Mouse (Mus musculus): ENCODE results near the gene Nrxn2.

Gene Nrxn2

DNA sequence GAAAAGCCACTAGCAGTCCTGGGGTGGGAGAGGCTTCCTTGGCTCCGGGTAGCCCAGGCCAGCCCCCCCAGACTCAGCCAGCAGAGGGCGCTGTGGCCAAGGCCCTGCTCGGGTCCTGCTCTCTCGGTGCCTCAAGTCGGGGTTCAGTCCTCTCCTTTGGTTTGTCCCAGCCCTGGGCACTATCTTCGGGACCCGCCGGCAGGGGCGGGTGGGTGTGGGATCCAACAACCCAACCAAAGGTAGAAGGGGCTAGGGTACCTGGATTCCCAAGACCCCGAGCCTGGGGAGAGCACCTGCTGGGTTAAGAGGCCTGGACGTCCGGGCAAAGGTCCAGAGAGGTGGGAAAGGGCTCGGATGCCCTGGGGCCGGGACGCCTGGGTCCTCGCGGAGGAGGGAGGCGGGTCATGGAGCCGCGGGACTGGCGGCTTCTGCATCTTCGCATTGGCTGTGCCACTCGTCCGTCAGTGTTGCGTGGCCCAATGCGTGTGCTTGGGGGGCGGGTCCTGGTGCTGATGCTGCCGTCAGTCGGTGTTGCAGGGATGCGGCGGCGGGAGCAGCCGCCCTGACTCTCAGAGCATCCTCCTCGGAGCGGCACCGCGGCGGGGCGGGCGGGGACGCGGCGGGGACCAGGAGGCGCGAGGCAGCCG, at the start of gene Nrxn2:
Nrxn2 (plus strand) TSS at position 499 of the 647 bp plus-strand sequence.
- DNase-seq, result peak; percentile 94

DNA sequence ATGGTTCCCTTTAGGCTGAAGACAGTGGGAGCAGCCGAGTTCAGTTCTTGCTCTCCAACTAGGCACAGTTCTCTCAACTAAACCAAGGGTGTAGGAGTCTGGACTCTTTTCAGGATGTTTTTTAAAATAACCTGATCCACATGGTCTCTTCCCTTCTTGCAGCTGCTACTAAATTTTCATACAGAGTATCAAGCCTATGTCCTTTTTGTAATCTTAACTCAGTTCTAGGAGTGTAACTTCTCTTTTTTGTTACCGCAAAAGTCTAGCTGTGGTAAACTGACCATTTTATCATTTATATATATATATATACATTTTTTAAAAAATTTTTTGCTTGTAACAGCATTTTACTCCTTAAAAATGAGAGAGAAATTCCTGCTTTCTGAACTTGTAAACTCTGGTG, 48.4 kb upstream of the Nrxn2 start:
- no peak for DNase-seq

DNA sequence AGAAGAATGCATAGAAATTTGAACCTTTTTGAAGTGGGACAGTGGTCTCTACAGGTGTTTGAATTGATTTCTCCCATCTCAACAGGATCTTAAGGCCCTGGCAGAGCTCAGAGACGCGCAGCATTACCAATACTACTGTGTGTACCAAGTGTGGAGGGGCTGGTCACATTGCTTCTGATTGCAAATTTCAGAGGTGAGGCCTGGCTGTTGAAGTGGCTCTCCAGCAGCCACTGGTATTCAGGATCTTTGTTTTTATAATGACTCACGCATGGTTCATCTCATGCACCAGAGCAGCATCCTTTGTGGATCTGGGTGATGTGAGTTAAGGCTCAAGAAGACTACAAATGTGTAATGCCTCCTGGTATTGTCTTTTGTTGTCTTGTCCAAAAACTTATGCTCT, 46.1 kb upstream of the Nrxn2 start:
- no peak for DNase-seq

DNA sequence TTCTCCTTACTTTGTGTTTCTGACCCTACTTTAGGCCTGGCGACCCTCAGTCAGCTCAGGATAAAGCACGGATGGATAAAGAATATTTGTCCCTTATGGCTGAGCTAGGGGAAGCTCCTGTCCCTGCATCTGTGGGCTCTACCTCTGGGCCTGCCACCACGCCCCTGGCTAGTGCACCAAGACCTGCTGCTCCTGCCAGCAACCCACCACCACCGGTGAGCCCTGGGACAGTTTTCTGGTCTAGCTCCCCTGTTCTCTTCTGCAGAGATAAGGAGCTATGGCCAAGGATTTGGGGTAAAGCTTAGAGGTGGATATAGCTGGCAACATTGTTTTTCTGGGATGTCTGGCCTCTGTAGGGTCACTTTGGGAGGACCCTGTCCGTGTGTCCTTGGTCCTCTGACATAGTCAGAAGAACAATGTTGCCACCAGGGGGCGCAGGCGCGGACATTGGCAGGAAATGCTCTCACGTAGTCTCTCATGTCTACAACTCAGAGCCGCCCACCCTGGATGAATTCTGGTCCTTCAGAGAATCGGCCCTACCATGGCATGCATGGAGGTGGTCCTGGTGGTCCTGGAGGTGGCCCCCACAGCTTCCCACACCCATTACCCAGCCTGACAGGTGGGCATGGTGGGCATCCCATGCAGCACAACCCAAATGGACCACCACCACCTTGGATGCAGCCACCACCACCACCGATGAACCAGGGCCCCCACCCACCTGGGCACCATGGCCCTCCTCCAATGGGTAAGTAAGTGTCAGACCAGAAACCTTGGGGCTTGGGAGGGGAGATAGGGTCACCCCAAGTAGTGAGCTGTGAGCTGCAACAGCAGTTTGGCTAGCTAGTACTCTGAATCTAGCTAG, 44.8 kb upstream of the Nrxn2 start:
- DNase-seq, result peak; percentile 93

DNA sequence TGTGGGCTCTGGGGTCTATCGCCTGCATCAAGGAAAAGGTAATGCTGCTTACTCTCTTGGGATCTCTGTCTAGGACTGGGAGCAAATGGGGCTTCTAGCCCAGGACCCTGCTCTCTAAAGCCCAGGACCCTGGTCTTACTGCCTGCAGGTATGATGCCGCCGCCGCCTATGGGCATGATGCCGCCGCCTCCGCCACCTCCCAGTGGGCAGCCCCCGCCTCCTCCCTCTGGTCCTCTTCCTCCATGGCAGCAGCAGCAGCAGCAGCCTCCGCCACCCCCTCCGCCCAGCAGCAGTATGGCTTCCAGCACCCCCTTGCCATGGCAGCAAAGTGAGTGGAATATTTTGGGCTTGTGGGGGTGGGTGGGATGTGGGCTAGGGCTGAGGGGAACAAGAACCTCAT, 44.0 kb upstream of the Nrxn2 start:
- DNase-seq, result no peak

DNA sequence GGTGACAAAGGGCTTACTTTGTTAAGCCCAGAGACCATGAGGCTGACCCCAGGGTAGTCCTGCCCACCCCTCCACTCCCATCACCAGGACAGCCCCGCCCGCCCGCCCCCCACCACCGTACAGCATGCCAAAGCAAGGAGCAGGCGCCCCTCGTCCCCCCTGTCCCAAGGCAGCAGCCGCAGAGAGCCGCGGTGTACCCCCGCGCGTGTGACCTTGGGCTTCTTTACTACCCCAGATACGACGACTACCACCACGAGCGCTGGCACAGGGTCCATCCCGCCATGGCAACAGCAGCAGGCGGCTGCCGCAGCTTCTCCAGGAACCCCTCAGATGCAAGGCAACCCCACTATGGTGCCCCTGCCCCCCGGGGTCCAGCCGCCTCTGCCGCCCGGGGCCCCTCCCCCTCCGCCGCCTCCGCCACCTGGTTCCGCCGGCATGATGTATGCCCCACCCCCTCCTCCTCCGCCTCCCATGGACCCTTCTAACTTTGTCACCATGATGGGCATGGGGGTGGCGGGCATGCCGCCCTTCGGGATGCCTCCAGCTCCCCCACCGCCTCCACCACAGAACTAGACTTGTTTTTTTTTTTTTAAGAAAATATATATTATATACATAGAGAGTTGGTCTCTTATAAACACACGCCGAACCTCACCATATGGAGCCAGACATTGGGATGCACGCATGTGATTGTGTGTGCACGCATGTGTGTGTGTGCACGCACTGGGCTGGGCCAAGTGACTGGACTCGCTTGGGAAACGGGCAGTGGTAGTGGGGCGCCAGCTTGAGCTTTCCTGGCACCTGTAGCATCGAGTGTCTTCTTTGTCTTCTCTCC, 42.9 kb upstream of the Nrxn2 start:
- no peak for DNase-seq

GRCm38 (mm10) chr19:6376255-6376564, 42.3 kb upstream of the Nrxn2 start:
- peak; percentile 77 for DNase-seq

DNA sequence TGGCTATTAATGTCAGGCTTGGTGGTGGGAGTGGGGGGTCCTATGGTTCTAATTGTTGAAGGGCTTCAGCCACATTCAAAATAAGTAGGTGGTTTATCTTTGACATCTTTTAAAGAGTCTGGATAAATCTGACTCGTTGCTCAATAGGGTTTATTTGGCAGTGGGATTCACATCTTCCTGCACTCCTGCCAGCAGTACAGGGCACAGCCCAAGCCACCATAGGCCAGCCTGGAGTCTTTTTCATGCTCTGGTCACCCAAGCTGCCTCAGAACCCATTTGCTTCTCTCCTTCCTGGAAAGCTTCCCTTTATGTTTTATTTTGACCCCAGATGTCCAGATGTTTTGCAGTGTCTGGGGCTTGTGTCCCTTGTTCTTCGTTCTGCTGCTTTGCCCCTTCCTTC, 41.9 kb upstream of the Nrxn2 start:
- DNase-seq, result no peak

DNA sequence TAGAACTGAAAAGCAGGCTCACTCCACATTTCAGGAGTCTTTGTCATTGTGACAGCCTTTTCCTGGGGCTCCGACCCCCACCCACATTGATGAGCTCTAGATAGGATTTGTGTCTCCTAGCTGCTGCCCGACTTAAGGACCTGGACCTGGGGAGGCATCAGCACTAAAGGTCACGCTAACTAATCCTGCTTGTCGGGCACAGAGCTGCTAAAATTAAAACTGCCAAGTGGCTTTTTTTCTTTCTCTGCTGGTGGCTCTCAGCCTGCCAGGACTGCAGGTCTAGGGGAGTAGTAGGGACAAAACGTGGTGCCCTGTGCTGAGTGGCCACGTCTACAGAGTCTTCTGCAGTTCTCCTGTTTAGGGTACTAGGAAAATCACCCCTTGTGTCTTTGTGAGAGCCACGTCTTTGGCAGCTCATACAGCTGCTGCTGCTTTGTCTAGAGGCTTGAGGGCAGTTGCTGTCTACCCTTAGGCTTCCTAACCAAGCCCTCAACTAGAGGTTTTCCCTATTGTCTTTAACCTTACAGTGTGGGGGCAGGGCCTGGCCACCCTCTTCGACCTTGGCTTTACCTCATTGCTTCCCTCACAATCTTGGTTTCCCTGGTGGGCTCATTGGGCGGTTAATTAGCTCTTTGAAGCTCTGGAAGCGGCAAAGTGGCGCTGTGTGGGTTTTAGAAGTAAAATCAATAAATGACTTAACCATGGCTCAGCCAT, 41.0 kb upstream of the Nrxn2 start:
- DNase-seq, result no peak

- no peak for DNase-seq
Observed at GRCm38 (mm10) chr19:6380411-6381166, 37.9 kb upstream of the Nrxn2 start.

GRCm38 (mm10) chr19:6381238-6381637, 37.3 kb upstream of the Nrxn2 start:
- no peak for DNase-seq

DNA sequence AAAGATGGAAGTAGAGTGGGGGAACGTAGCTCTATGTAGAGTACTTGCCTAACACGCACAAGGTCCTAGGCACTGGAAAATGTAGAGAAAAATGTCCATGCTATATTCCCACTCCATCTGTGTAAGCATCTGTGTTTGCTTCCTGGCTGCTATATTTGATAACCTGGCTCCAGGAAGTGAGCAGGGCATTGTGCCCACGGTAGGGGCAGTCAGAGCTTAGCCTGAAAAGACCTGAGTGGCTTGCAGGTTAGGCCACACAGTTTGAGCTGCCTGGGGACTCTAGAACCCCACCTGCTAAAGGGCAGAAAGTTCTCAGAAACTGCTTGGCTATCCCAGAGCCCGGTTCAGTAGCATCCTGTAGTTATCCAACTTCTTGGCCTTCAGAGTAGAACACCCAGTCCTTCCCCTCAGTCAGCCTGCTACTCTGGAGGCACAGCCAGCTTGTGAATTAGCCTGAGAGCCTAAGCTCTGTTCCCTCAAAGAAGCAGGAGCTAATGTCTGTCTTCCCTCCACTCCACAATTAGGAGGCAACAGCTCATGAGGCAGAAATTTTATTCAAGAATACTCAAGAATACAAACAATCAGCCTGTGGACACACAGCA, 36.1 kb upstream of the Nrxn2 start:
- no peak for DNase-seq

- no peak for DNase-seq
Observed at GRCm38 (mm10) chr19:6383470-6383869, 35.1 kb upstream of the Nrxn2 start.

GRCm38 (mm10) chr19:6384128-6384527, 34.4 kb upstream of the Nrxn2 start, which contains the start of gene Pygm:
Gene Pygm (plus strand): TSS chr19:6384399.
- DNase-seq, result peak; percentile 62

GRCm38 (mm10) chr19:6384954-6385353, 33.6 kb upstream of the Nrxn2 start:
- DNase-seq, result no peak

- DNase-seq, result no peak
Observed at GRCm38 (mm10) chr19:6385419-6385818, 33.1 kb upstream of the Nrxn2 start.

DNA sequence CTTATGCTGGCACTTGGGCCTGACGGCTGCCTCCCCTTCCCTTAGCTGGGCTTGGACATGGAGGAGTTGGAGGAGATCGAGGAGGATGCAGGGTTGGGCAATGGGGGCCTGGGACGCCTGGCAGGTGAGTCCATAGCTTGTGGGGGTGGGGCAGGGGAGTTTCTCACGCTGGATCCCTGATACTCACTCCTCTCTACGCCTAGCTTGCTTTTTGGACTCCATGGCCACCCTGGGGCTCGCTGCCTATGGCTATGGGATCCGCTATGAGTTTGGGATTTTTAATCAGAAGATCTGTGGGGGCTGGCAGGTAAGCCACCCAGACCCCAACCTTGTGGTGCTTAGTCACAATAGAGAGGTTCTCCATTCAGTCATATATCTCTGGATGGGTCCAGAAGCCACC, 32.7 kb upstream of the Nrxn2 start:
- no peak for DNase-seq

GRCm38 (mm10) chr19:6386234-6386633, 32.3 kb upstream of the Nrxn2 start:
- DNase-seq, result no peak

DNA sequence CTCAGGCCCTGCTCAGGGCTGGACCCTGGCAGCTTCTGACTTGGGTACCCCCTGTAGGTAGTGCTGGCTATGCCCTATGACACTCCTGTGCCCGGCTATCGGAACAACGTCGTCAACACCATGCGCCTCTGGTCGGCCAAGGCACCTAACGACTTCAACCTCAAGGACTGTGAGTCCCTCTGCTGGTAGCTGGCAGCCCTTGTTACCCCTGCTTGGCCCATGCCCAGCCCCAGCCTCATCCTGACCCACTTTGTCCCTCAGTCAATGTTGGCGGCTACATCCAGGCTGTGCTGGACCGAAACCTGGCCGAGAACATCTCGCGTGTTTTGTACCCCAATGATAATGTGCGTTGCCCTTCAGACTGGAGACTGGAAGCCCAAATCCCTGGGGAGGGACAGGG, 30.5 kb upstream of the Nrxn2 start:
- no peak for DNase-seq

DNA sequence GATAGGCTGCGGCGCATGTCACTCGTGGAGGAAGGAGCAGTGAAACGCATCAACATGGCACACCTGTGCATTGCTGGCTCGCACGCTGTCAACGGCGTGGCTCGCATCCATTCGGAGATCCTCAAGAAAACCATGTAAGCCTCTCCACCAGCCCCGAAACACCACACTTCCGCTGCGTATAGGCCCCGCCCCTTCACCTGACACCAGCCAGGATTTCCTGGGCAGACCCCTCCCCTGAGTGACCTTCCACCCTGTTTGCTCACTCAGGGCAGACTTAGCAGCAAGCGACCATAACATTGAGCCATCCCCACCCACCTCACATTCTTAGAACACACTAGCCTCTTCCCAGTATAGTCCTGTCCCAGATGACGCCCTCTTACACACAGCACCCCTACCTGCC, 28.7 kb upstream of the Nrxn2 start:
- no peak for DNase-seq

GRCm38 (mm10) chr19:6390251-6390650, 28.3 kb upstream of the Nrxn2 start:
- no peak for DNase-seq
